Mouse (Mus musculus): ENCODE data around the gene Blvrb.

DNA sequence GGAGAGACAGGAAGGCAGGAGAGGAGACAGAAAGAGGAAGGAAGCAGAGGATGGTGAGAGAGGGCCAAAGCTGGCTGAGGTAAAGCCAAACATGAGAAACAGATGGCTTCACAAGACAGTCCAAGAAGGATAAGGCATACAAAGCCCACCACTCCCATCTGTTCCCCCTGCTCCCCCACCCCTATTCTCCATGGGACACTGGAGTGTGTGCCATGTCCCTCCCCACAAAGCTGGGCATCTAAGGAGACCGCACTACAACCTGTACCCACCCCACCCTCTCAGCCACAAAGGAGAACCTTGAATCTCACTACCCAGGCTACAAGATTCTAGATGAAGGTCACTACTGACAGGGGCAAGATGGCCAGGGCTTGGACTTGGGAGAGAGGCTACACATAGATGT is 20.4 kb upstream of the Blvrb start:
- TF ChIP-seq EP300 (IDR thresholded peaks at IDR 0.05; ENCODE audit: low read depth) (no peak), CTCF (IDR thresholded peaks at IDR 0.05; ENCODE audit: low read depth) (no peak)
